Mouse (Mus musculus): ENCODE data around the gene Gm14569. TPM values are rescaled to one million over a fixed set of nuclear protein-coding genes. Genes with fewer than 3 reads are reported as not detected.

The Gm14569 gene
- polyA plus RNA-seq, 1 experiment from 2014 or later = not detected

- 26% methylated on average over 3 of the region's 3 CpGs for WGBS
- peak; percentile 54 for TF ChIP-seq CTCF (IDR thresholded peaks at IDR 0.05; ENCODE audit: low read depth)
- H3K4me1 ChIP-seq (ENCODE audit: insufficient read depth) = no peaks in the 10 kb centered on the region
- no peak overlapping the region for H3K9ac ChIP-seq
- no peak overlapping the region for H3K27ac ChIP-seq (ENCODE audit: low read depth)
- no peaks in the 10 kb centered on the region for H3K9me3 ChIP-seq (ENCODE audit: low read depth, low read length)
- ATAC-seq (ENCODE audit: insufficient read depth) (no peak), DNase-seq (peak; percentile 41)
- H3K36me3 ChIP-seq (ENCODE audit: insufficient read depth) = no peaks in the 10 kb centered on the region
- no peak overlapping the region for H3K4me2 ChIP-seq
- H3K4me3 ChIP-seq (ENCODE audit: low read depth, low read length) = no peak overlapping the region
- H3K27me3 ChIP-seq (ENCODE audit: insufficient read depth, low read length) = no peaks in the 10 kb centered on the region
These were observed 2.1 kb downstream of the Gm14569 start for GRCm38 (mm10) chrX:36489506-36489905.

GRCm38 (mm10) chrX:36487996-36488395 is 3.6 kb downstream of the Gm14569 start:
- Histone ChIP-seq H3K4me1 (ENCODE audit: insufficient read depth) (no peaks in the 10 kb centered on the region), H3K4me2 (no peak overlapping the region), H3K27me3 (ENCODE audit: insufficient read depth, low read length) (no peaks in the 10 kb centered on the region), H3K9ac (no peak overlapping the region), H3K4me3 (ENCODE audit: low read depth, low read length) (no peak overlapping the region), H3K36me3 (ENCODE audit: insufficient read depth) (no peaks in the 10 kb centered on the region), H3K9me3 (ENCODE audit: low read depth, low read length) (no peaks in the 10 kb centered on the region), H3K27ac (ENCODE audit: low read depth) (no peak overlapping the region)
- DNase-seq = peak; percentile 49
- 37% methylated on average over 7 of the region's 7 CpGs for whole genome bisulfite sequencing
- TF ChIP-seq CTCF (IDR thresholded peaks at IDR 0.05; ENCODE audit: low read depth) = peak; percentile 61
- no peak for ATAC-seq (ENCODE audit: insufficient read depth)

DNA sequence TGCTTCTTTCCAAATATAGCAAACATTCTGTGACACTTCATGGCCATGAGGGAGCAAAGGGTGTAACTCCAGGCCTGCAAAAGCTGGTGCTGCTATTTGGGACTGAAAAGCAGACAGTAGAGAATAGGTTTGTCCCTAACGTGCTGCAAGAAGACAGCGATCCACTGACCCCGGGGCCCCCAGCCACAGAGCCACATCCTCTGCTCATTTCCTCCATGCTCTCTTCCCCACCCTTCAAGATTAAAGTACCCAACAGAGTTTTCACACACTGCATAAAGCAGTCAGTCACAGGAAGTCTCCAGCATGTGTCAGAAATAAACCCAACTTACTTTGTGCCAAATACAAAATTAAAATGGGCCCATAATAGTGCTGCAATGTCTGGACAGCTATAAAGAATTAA is 16.8 kb downstream of the Gm14569 start:
- ATAC-seq (ENCODE audit: insufficient read depth) (no peak), DNase-seq (no peak)
- H3K4me2 ChIP-seq = no peak overlapping the region
- TF ChIP-seq CTCF (IDR thresholded peaks at IDR 0.05; ENCODE audit: low read depth) = no peak
- no peak overlapping the region for H3K27ac ChIP-seq (ENCODE audit: low read depth)
- H3K27me3 ChIP-seq (ENCODE audit: insufficient read depth, low read length) = no peaks in the 10 kb centered on the region
- no peaks in the 10 kb centered on the region for H3K9me3 ChIP-seq (ENCODE audit: low read depth, low read length)
- WGBS = 81% methylated on average over 3 of the region's 3 CpGs
- H3K9ac ChIP-seq = no peak overlapping the region
- H3K4me3 ChIP-seq (ENCODE audit: low read depth, low read length) = no peak overlapping the region
- no peaks in the 10 kb centered on the region for H3K4me1 ChIP-seq (ENCODE audit: insufficient read depth)
- no peaks in the 10 kb centered on the region for H3K36me3 ChIP-seq (ENCODE audit: insufficient read depth)

DNA sequence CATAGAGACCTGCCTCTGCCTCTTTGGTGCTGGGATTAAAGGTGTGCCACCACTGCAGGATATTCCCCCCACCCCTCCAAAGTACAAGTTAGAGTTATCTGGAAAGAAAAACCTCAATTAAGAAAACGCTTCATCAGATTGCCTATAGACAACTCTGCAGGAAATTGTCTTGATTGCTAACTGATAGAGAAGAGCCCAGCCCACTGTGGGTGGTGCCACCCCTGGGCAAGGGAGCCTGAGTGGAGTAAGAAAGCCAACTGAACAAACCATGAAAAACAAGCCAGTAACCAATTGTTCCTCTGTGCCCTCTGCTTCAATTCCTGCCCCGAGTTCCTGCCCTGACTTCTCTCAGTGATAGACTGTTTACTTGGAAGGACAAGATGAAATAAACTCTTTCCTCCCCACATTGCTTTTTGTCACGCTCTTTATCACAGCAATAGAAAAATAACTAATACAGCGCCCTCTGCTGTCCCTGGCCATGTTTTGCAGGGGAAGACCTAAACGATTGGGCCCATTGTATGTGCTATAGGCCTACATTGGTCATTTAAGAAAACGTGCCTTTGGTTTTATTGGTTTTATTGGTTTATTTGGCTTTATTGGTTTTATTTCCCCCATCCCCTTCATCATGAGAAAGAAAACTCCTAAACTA is 17.4 kb downstream of the Gm14569 start:
- no peak overlapping the region for H3K27ac ChIP-seq (ENCODE audit: low read depth)
- H3K4me1 ChIP-seq (ENCODE audit: insufficient read depth) = no peaks in the 10 kb centered on the region
- H3K36me3 ChIP-seq (ENCODE audit: insufficient read depth) = no peaks in the 10 kb centered on the region
- no peaks in the 10 kb centered on the region for H3K27me3 ChIP-seq (ENCODE audit: insufficient read depth, low read length)
- no peak overlapping the region for H3K4me2 ChIP-seq
- 43% methylated on average over 6 of the region's 6 CpGs for WGBS
- ATAC-seq (ENCODE audit: insufficient read depth) (no peak), DNase-seq (peak; percentile 1)
- no peaks in the 10 kb centered on the region for H3K9me3 ChIP-seq (ENCODE audit: low read depth, low read length)
- TF ChIP-seq CTCF (IDR thresholded peaks at IDR 0.05; ENCODE audit: low read depth) = no peak
- no peak overlapping the region for H3K9ac ChIP-seq
- no peak overlapping the region for H3K4me3 ChIP-seq (ENCODE audit: low read depth, low read length)

GRCm38 (mm10) chrX:36456031-36456430 is 35.6 kb downstream of the Gm14569 start:
- no peak overlapping the region for H3K4me3 ChIP-seq (ENCODE audit: low read depth, low read length)
- 9% methylated on average over 1 of the region's 1 CpGs for WGBS
- H3K27me3 ChIP-seq (ENCODE audit: insufficient read depth, low read length) = no peaks in the 10 kb centered on the region
- DNase-seq (peak; percentile 59), ATAC-seq (ENCODE audit: insufficient read depth) (no peak)
- H3K9me3 ChIP-seq (ENCODE audit: low read depth, low read length) = no peaks in the 10 kb centered on the region
- H3K9ac ChIP-seq = no peak overlapping the region
- no peak overlapping the region for H3K27ac ChIP-seq (ENCODE audit: low read depth)
- H3K4me1 ChIP-seq (ENCODE audit: insufficient read depth) = no peaks in the 10 kb centered on the region
- TF ChIP-seq CTCF (IDR thresholded peaks at IDR 0.05; ENCODE audit: low read depth) = peak; percentile 65
- H3K4me2 ChIP-seq = no peak overlapping the region
- H3K36me3 ChIP-seq (ENCODE audit: insufficient read depth) = no peaks in the 10 kb centered on the region

DNA sequence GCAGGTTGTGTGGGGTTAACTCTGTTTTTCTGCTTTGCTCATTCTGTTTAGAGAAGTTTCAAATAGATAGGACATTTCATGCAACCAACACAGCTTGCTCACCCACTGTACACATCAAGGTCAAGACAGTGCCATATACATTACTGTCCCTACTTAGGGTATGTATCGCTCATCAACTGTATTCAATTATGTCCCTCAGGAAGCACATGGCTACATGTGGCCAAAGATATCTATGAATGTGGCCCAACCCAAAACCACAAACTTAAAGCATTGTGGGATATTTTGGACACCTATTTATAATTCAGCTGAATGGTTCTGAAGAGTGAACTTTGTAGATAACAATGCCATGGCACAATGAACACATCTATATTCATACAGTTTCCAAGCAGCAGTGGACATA is 53.7 kb downstream of the Gm14569 start:
- H3K36me3 ChIP-seq (ENCODE audit: insufficient read depth) = no peaks in the 10 kb centered on the region
- DNase-seq = no peak
- H3K27ac ChIP-seq (ENCODE audit: low read depth) = no peak overlapping the region
- 90% methylated on average over 1 of the region's 1 CpGs for WGBS
- no peak for TF ChIP-seq CTCF (IDR thresholded peaks at IDR 0.05; ENCODE audit: low read depth)
- H3K4me3 ChIP-seq (ENCODE audit: low read depth, low read length) = no peak overlapping the region
- H3K9me3 ChIP-seq (ENCODE audit: low read depth, low read length) = no peaks in the 10 kb centered on the region
- H3K4me1 ChIP-seq (ENCODE audit: insufficient read depth) = no peaks in the 10 kb centered on the region
- no peak overlapping the region for H3K9ac ChIP-seq
- ATAC-seq (ENCODE audit: insufficient read depth) = no peak
- no peaks in the 10 kb centered on the region for H3K27me3 ChIP-seq (ENCODE audit: insufficient read depth, low read length)
- H3K4me2 ChIP-seq = no peak overlapping the region

- no peaks in the 10 kb centered on the region for H3K36me3 ChIP-seq (ENCODE audit: insufficient read depth)
- ATAC-seq (ENCODE audit: insufficient read depth) (no peak), DNase-seq (peak; percentile 8)
- no peaks in the 10 kb centered on the region for H3K4me1 ChIP-seq (ENCODE audit: insufficient read depth)
- H3K4me2 ChIP-seq = no peak overlapping the region
- no peaks in the 10 kb centered on the region for H3K9me3 ChIP-seq (ENCODE audit: low read depth, low read length)
- H3K4me3 ChIP-seq (ENCODE audit: low read depth, low read length) = no peak overlapping the region
- no peaks in the 10 kb centered on the region for H3K27me3 ChIP-seq (ENCODE audit: insufficient read depth, low read length)
- TF ChIP-seq CTCF (IDR thresholded peaks at IDR 0.05; ENCODE audit: low read depth) = peak; percentile 31
- no peak overlapping the region for H3K27ac ChIP-seq (ENCODE audit: low read depth)
- no peak overlapping the region for H3K9ac ChIP-seq
- 50% methylated on average over 6 of the region's 6 CpGs for WGBS
These were observed 56.6 kb downstream of the Gm14569 start for GRCm38 (mm10) chrX:36434993-36435392.
